Mouse (Mus musculus) midbrain, embryonic 11.5 days (tissue): ENCODE data around the gene Sik1. TPM values are rescaled to one million over a fixed set of nuclear protein-coding genes. Genes with fewer than 3 reads are reported as not detected.

Experiments used
- ATAC-seq: fragments of 200-750 bp; cut with Nextera tagmentation; 2 replicates; pipeline ENCODE4 v1.8.0; 2017; ENCODE audit warnings: moderate TSS enrichment, moderate library complexity; ENCODE audit not compliant: low FRiP score
- DNase-seq: peaks from one replicate; pipeline ENCODE4 v3.0.0; 2015; ENCODE audit warnings: low spot score; ENCODE audit errors: missing footprints
- H3K27ac ChIP-seq: fragments of 300-500 bp; sonication (generic); 2 replicates; pipeline ENCODE4 v1.5.1; 2014; ENCODE audit warnings: low read depth, low read length
- H3K27me3 ChIP-seq: fragments of 300-500 bp; sonication (generic); 2 replicates; pipeline ENCODE4 v1.6.1; 2014; ENCODE audit warnings: mild to moderate bottlenecking, low read length, moderate library complexity, mixed read lengths; ENCODE audit not compliant: control insufficient read depth, insufficient read depth
- H3K36me3 ChIP-seq: fragments of 300-500 bp; sonication (generic); 2 replicates; pipeline ENCODE4 v1.6.1; 2014; ENCODE audit warnings: mild to moderate bottlenecking, low read length, moderate library complexity, mixed read lengths; ENCODE audit not compliant: control insufficient read depth, insufficient read depth
- H3K4me1 ChIP-seq: fragments of 300-500 bp; sonication (generic); 2 replicates; pipeline ENCODE4 v1.6.1; 2014; ENCODE audit warnings: low read length; ENCODE audit not compliant: control insufficient read depth, insufficient read depth
- H3K4me2 ChIP-seq: fragments of 300-500 bp; sonication (generic); 2 replicates; pipeline ENCODE4 v1.6.1; 2014; ENCODE audit warnings: mild to moderate bottlenecking, moderate library complexity
- H3K4me3 ChIP-seq: fragments of 300-500 bp; sonication (generic); 2 replicates; pipeline ENCODE4 v1.5.1; 2014; ENCODE audit warnings: low read depth, low read length
- H3K9ac ChIP-seq: fragments of 300-500 bp; sonication (generic); 2 replicates; pipeline ENCODE4 v1.6.1; 2014; ENCODE audit warnings: low read length
- H3K9me3 ChIP-seq: fragments of 300-500 bp; sonication (generic); 2 replicates; pipeline ENCODE4 v1.6.1; 2016; ENCODE audit warnings: low read length; ENCODE audit not compliant: control insufficient read depth
- WGBS: fragments of 180-500 bp; shearing (Covaris S2); extraction: QIAGEN DNeasy Blood & Tissue Kit; methylation state at CpG from one replicate; pipeline ENCODE4 v1.1.7; 2014; 5-methylcytosine and 5-hydroxymethylcytosine counted together
- polyA plus RNA-seq: library from polyadenylated mRNA; unstranded; fragments of >200 nt; fragmentation: Nextera tagmentation; extraction: Ambion mirVana; gene quantifications from 2 replicates; pipeline ENCODE4 v1.2.1, GENCODE M21; 2014

Gene Sik1
- polyA plus RNA-seq, 1 experiment from 2014 or later = 14.0 TPM

GRCm38 (mm10) chr17:31809136-31809535, 46.5 kb downstream of the Sik1 start:
- Histone ChIP-seq H3K9ac (no peak overlapping the region), H3K27ac (no peak overlapping the region), H3K4me2 (no peak overlapping the region), H3K4me1 (no peaks in the 10 kb centered on the region), H3K4me3 (no peak overlapping the region), H3K9me3 (no peaks in the 10 kb centered on the region), H3K36me3 (no peaks in the 10 kb centered on the region), H3K27me3 (no peaks in the 10 kb centered on the region)
- 93% methylated on average over 7 of the region's 7 CpGs for WGBS
- no peak for ATAC-seq
- DNase-seq = no peak

- Histone ChIP-seq H3K9me3 (no peaks in the 10 kb centered on the region), H3K27ac (no peak overlapping the region), H3K4me3 (no peak overlapping the region), H3K36me3 (no peaks in the 10 kb centered on the region), H3K27me3 (no peaks in the 10 kb centered on the region), H3K9ac (no peak overlapping the region), H3K4me1 (no peaks in the 10 kb centered on the region), H3K4me2 (no peak overlapping the region)
- DNase-seq (no peak), ATAC-seq (no peak)
- 47% methylated on average over 10 of the region's 10 CpGs for WGBS
These were observed 47.3 kb downstream of the Sik1 start for GRCm38 (mm10) chr17:31808082-31808875.

- 41% methylated on average over 3 of the region's 3 CpGs for WGBS
- DNase-seq (no peak), ATAC-seq (no peak)
- H3K4me2 ChIP-seq = no peak overlapping the region
- H3K36me3 ChIP-seq = no peaks in the 10 kb centered on the region
- H3K4me3 ChIP-seq = no peak overlapping the region
- H3K9ac ChIP-seq = no peak overlapping the region
- H3K4me1 ChIP-seq = no peaks in the 10 kb centered on the region
- no peaks in the 10 kb centered on the region for H3K27me3 ChIP-seq
- no peaks in the 10 kb centered on the region for H3K9me3 ChIP-seq
- H3K27ac ChIP-seq = no peak overlapping the region
These were observed 49.1 kb downstream of the Sik1 start for GRCm38 (mm10) chr17:31806496-31806895.

GRCm38 (mm10) chr17:31806025-31806424, 49.6 kb downstream of the Sik1 start:
- no peaks in the 10 kb centered on the region for H3K36me3 ChIP-seq
- no peak for ATAC-seq
- no peaks in the 10 kb centered on the region for H3K27me3 ChIP-seq
- WGBS = 29% methylated on average over 8 of the region's 8 CpGs
- no peak overlapping the region for H3K4me2 ChIP-seq
- no peak for DNase-seq
- H3K27ac ChIP-seq = no peak overlapping the region
- no peaks in the 10 kb centered on the region for H3K9me3 ChIP-seq
- H3K9ac ChIP-seq = no peak overlapping the region
- no peak overlapping the region for H3K4me3 ChIP-seq
- H3K4me1 ChIP-seq = no peaks in the 10 kb centered on the region

GRCm38 (mm10) chr17:31805585-31805984, 50.0 kb downstream of the Sik1 start:
- Histone ChIP-seq H3K4me1 (no peaks in the 10 kb centered on the region), H3K27ac (no peak overlapping the region), H3K4me3 (no peak overlapping the region), H3K36me3 (no peaks in the 10 kb centered on the region), H3K4me2 (no peak overlapping the region), H3K9ac (no peak overlapping the region), H3K27me3 (no peaks in the 10 kb centered on the region), H3K9me3 (no peaks in the 10 kb centered on the region)
- DNase-seq = no peak
- ATAC-seq = no peak
- 77% methylated on average over 4 of the region's 4 CpGs for WGBS

- Histone ChIP-seq H3K9me3 (no peaks in the 10 kb centered on the region), H3K9ac (no peak overlapping the region), H3K4me1 (no peaks in the 10 kb centered on the region), H3K4me2 (no peak overlapping the region), H3K36me3 (no peaks in the 10 kb centered on the region), H3K27ac (no peak overlapping the region), H3K27me3 (no peaks in the 10 kb centered on the region), H3K4me3 (no peak overlapping the region)
- ATAC-seq (no peak), DNase-seq (no peak)
- 55% methylated on average over 7 of the region's 7 CpGs for WGBS
These were observed 53.2 kb downstream of the Sik1 start for GRCm38 (mm10) chr17:31802272-31803017.

- no peaks in the 10 kb centered on the region for H3K4me1 ChIP-seq
- H3K9ac ChIP-seq = no peak overlapping the region
- H3K27me3 ChIP-seq = no peaks in the 10 kb centered on the region
- H3K9me3 ChIP-seq = no peaks in the 10 kb centered on the region
- no peak for ATAC-seq
- no peak overlapping the region for H3K4me2 ChIP-seq
- no peak for DNase-seq
- H3K27ac ChIP-seq = no peak overlapping the region
- 90% methylated on average over 7 of the region's 7 CpGs for WGBS
- no peak overlapping the region for H3K4me3 ChIP-seq
- no peaks in the 10 kb centered on the region for H3K36me3 ChIP-seq
These were observed 54.7 kb downstream of the Sik1 start for GRCm38 (mm10) chr17:31800852-31801363.

- ATAC-seq (no peak), DNase-seq (no peak)
- no peaks in the 10 kb centered on the region for H3K27me3 ChIP-seq
- H3K27ac ChIP-seq = no peak overlapping the region
- no peaks in the 10 kb centered on the region for H3K36me3 ChIP-seq
- H3K4me1 ChIP-seq = peaks cover 7% of the 10 kb centered on the region
- WGBS = 90% methylated on average over 4 of the region's 4 CpGs
- H3K4me3 ChIP-seq = no peak overlapping the region
- H3K9me3 ChIP-seq = no peaks in the 10 kb centered on the region
- no peak overlapping the region for H3K9ac ChIP-seq
- H3K4me2 ChIP-seq = no peak overlapping the region
These were observed 59.7 kb downstream of the Sik1 start for GRCm38 (mm10) chr17:31795893-31796292.
